Mouse (Mus musculus) midbrain, embryonic 16.5 days (tissue): ENCODE data around the gene Sdhc. TPM values are rescaled to one million over a fixed set of nuclear protein-coding genes. Genes with fewer than 3 reads are reported as not detected.
A peak's percentile ranks its signal among the peaks of the same experiment; 100 is the strongest.

Source experiments
- ATAC-seq: fragments of 200-750 bp; cut with Nextera tagmentation; 2 replicates; pipeline ENCODE4 v1.8.0; 2017; ENCODE audit warnings: moderate TSS enrichment
- H3K27ac ChIP-seq: fragments of 300-500 bp; sonication (generic); 2 replicates; pipeline ENCODE4 v1.5.1; 2014; ENCODE audit warnings: mild to moderate bottlenecking, low read length, mixed read lengths
- H3K27me3 ChIP-seq: fragments of 300-500 bp; sonication (generic); 2 replicates; pipeline ENCODE4 v1.6.1; 2014; ENCODE audit warnings: low read depth, low read length, mixed read lengths; ENCODE audit not compliant: control insufficient read depth, insufficient read depth
- H3K36me3 ChIP-seq: fragments of 300-500 bp; sonication (generic); 2 replicates; pipeline ENCODE4 v1.6.1; 2014; ENCODE audit warnings: mild to moderate bottlenecking, low read length, moderate library complexity, mixed read lengths; ENCODE audit not compliant: control insufficient read depth, insufficient read depth
- H3K4me1 ChIP-seq: fragments of 300-500 bp; sonication (generic); 2 replicates; pipeline ENCODE4 v1.6.1; 2014; ENCODE audit warnings: mild to moderate bottlenecking, low read length, mixed read lengths; ENCODE audit not compliant: control insufficient read depth, insufficient read depth
- H3K4me2 ChIP-seq: fragments of 300-500 bp; sonication (generic); 2 replicates; pipeline ENCODE4 v1.6.1; 2014; ENCODE audit warnings: mild to moderate bottlenecking, low read length, mixed read lengths
- H3K4me3 ChIP-seq: fragments of 300-500 bp; sonication (generic); 2 replicates; pipeline ENCODE4 v1.5.1; 2014; ENCODE audit warnings: low read depth, mild to moderate bottlenecking, low read length, moderate library complexity, mixed read lengths
- H3K9ac ChIP-seq: fragments of 300-500 bp; sonication (generic); 2 replicates; pipeline ENCODE4 v1.6.1; 2014; ENCODE audit warnings: low read depth, low read length, mixed read lengths
- H3K9me3 ChIP-seq: fragments of 300-500 bp; sonication (generic); replicated peaks from 2 replicates; pipeline ENCODE4 v1.6.1; 2014; ENCODE audit warnings: mild to moderate bottlenecking, low read length, mixed read lengths; ENCODE audit not compliant: control insufficient read depth, poor library complexity, severe bottlenecking
- WGBS: fragments of 180-500 bp; shearing (Covaris S2); extraction: QIAGEN DNeasy Blood & Tissue Kit; methylation state at CpG from one replicate; pipeline ENCODE4 v1.1.7; 2014; 5-methylcytosine and 5-hydroxymethylcytosine counted together
- polyA plus RNA-seq: library from polyadenylated mRNA; unstranded; fragments of >200 nt; fragmentation: Nextera tagmentation; extraction: Ambion mirVana; gene quantifications from 2 replicates; pipeline ENCODE4 v1.2.1, GENCODE M21; 2015

Gene Sdhc
- polyA plus RNA-seq, result 284 and 311 TPM in 2 replicates

- Histone ChIP-seq H3K4me2 (peak within 1 kb of the TSS; percentile 71), H3K4me3 (peak within 1 kb of the TSS; percentile 97), H3K9ac (peak within 1 kb of the TSS; percentile 92), H3K36me3 (no peaks in the 10 kb centered on the region; the same call in 1 of the 2 replicates), H3K9me3 (no peaks in the 10 kb centered on the region), H3K27ac (peak within 1 kb of the TSS; percentile 86), H3K4me1 (peaks cover 15% of the 10 kb centered on the region), H3K27me3 (no peaks in the 10 kb centered on the region)
- ATAC-seq, result peak; percentile 97
- under 1% methylated on average over 34 of the region's 34 CpGs for WGBS
These were observed at the start of gene Sdhc, which contains the start of gene Mpz for GRCm38 (mm10) chr1:171149974-171150760. TSS of gene Sdhc (minus strand) at chr1:171150603. TSS of gene Mpz (plus strand) at chr1:171150711.

- Histone ChIP-seq H3K36me3 (no peaks in the 10 kb centered on the region), H3K27ac (no peak overlapping the region), H3K9me3 (no peaks in the 10 kb centered on the region), H3K4me3 (no peak overlapping the region), H3K4me1 (peaks cover 3% of the 10 kb centered on the region; the same call in 1 of the 2 replicates), H3K4me2 (no peak overlapping the region), H3K27me3 (peaks cover under 1% of the 10 kb centered on the region), H3K9ac (no peak overlapping the region)
- WGBS, result 62% methylated on average over 1 of the region's 1 CpGs
- no peak for ATAC-seq
These were observed 49.1 kb upstream of the Sdhc start for GRCm38 (mm10) chr1:171199532-171199931.

GRCm38 (mm10) chr1:171195887-171196397 is 45.5 kb upstream of the Sdhc start, which contains the start of gene Pcp4l1:
TSS of gene Pcp4l1 (minus strand) at chr1:171196268.
- peak within 1 kb of the TSS; percentile 72 for H3K9ac ChIP-seq
- no peaks in the 10 kb centered on the region for H3K36me3 ChIP-seq
- WGBS, result 1% methylated on average over 28 of the region's 33 CpGs
- H3K4me2 ChIP-seq, result peak within 1 kb of the TSS; percentile 95
- H3K9me3 ChIP-seq, result no peaks in the 10 kb centered on the region
- peak; percentile 82 for ATAC-seq
- H3K27me3 ChIP-seq, result peaks cover 4% of the 10 kb centered on the region
- peaks cover 18% of the 10 kb centered on the region for H3K4me1 ChIP-seq
- no peak within 1 kb of the TSS for H3K27ac ChIP-seq
- peak within 1 kb of the TSS; percentile 63 for H3K4me3 ChIP-seq

- 6% methylated on average over 20 of the region's 20 CpGs for WGBS
- no peak overlapping the region for H3K27ac ChIP-seq
- peak; percentile 43 for ATAC-seq
These were observed 44.8 kb upstream of the Sdhc start for GRCm38 (mm10) chr1:171195046-171195822.

GRCm38 (mm10) chr1:171193911-171194830 is 43.8 kb upstream of the Sdhc start:
- Histone ChIP-seq H3K4me2 (peak overlapping the region; percentile 51), H3K27me3 (peaks cover 4% of the 10 kb centered on the region), H3K4me1 (peaks cover 23% of the 10 kb centered on the region), H3K9ac (no peak overlapping the region; the same call in 1 of the 2 replicates), H3K9me3 (no peaks in the 10 kb centered on the region), H3K27ac (no peak overlapping the region), H3K4me3 (peak overlapping the region; percentile 29; the same call in 1 of the 2 replicates), H3K36me3 (no peaks in the 10 kb centered on the region)
- WGBS, result 26% methylated on average over 11 of the region's 11 CpGs
- no peak for ATAC-seq

More at GRCm38 (mm10) chr1:171195046-171195822, 44.8 kb upstream of the Sdhc start:
- Histone ChIP-seq H3K27me3 (peaks cover 4% of the 10 kb centered on the region), H3K4me3 (peak overlapping the region; percentile 63), H3K9ac (peak overlapping the region; percentile 72), H3K36me3 (no peaks in the 10 kb centered on the region), H3K9me3 (no peaks in the 10 kb centered on the region), H3K4me1 (peaks cover 18% of the 10 kb centered on the region), H3K4me2 (peak overlapping the region; percentile 95)

GRCm38 (mm10) chr1:171193093-171193840 is 42.9 kb upstream of the Sdhc start:
- no peaks in the 10 kb centered on the region for H3K9me3 ChIP-seq
- no peaks in the 10 kb centered on the region for H3K36me3 ChIP-seq
- peak overlapping the region; percentile 44 for H3K27ac ChIP-seq
- peaks cover 24% of the 10 kb centered on the region for H3K4me1 ChIP-seq
- WGBS, result 2% methylated on average over 18 of the region's 18 CpGs
- peak overlapping the region; percentile 36 for H3K9ac ChIP-seq
- peak overlapping the region; percentile 29 for H3K4me3 ChIP-seq
- H3K4me2 ChIP-seq, result peak overlapping the region; percentile 51
- peaks cover 4% of the 10 kb centered on the region for H3K27me3 ChIP-seq
- ATAC-seq, result peak; percentile 64

GRCm38 (mm10) chr1:171192283-171192682 is 41.9 kb upstream of the Sdhc start:
- no peak overlapping the region for H3K4me3 ChIP-seq
- H3K27me3 ChIP-seq, result peaks cover 4% of the 10 kb centered on the region
- no peak overlapping the region for H3K9ac ChIP-seq
- H3K4me1 ChIP-seq, result peaks cover 24% of the 10 kb centered on the region
- WGBS, result 39% methylated on average over 10 of the region's 10 CpGs
- no peaks in the 10 kb centered on the region for H3K9me3 ChIP-seq
- no peak for ATAC-seq
- no peaks in the 10 kb centered on the region for H3K36me3 ChIP-seq
- H3K4me2 ChIP-seq, result no peak overlapping the region
- no peak overlapping the region for H3K27ac ChIP-seq
